Mouse (Mus musculus) 3134 (cell line): Measurements from ENCODE around the gene Apba3.

Experiments
- DNase-seq: peaks from one replicate; pipeline ENCODE4 v3.0.0-alpha.2; 2011; ENCODE audit warnings: low spot score; ENCODE audit not compliant: insufficient read length; ENCODE audit errors: extremely low read depth

Gene Apba3

GRCm38 (mm10) chr10:81249442-81249841 lies 17.3 kb upstream of the Apba3 start:
- DNase-seq, result no peak

DNA sequence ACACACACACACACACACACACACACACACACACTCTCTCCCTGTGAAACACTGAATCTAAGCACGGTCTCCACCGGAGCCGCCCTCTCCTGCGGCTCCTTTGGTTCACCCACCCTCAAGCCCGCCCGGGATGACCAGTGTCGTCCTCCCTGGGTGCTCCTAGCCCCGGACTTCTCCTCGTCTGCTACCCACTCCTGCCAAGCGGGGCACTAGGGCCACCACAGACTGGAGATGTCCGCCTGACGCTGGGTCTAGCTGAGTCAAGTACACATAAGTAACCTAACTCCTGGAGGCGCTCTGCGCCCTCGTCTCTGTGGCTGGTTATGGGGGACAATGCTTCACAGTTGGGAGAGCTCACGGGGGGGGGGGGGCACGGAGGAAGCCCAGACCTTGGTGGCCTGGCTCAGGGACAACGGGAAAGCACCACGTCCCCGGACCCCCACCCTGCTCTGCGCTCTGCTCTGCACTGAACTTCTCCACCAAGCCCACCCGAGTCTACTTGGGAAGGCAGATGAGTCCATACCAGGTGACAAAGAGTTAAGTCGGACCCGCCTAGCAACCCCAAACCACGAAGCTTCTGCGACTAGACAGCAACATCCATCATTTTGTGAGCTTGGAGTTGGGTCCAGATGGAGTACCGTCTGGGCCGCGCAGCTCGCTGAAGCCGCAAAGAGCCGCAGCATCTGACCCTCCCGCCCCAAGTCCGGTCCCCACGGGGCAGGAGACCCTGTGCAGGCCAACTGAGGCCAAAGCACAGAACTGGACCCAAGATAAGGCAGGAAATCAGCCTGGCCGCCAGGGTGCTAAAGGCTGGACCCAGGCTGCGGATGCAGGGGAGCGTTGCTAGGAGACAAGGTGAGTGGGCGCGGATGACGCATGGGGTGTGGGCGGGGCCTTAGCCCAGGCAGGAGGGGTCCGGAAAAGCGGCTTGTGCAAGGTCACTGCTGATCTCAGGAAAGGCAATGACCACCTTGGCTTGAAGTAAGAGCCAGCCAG lies 14.0 kb upstream of the Apba3 start, which contains the start of gene Matk:
Gene Matk (plus strand): TSS at position 512 of the 996 bp plus-strand sequence.
- no peak for DNase-seq

- no peak for DNase-seq
These were observed 11.9 kb upstream of the Apba3 start for GRCm38 (mm10) chr10:81254886-81255285.

DNA sequence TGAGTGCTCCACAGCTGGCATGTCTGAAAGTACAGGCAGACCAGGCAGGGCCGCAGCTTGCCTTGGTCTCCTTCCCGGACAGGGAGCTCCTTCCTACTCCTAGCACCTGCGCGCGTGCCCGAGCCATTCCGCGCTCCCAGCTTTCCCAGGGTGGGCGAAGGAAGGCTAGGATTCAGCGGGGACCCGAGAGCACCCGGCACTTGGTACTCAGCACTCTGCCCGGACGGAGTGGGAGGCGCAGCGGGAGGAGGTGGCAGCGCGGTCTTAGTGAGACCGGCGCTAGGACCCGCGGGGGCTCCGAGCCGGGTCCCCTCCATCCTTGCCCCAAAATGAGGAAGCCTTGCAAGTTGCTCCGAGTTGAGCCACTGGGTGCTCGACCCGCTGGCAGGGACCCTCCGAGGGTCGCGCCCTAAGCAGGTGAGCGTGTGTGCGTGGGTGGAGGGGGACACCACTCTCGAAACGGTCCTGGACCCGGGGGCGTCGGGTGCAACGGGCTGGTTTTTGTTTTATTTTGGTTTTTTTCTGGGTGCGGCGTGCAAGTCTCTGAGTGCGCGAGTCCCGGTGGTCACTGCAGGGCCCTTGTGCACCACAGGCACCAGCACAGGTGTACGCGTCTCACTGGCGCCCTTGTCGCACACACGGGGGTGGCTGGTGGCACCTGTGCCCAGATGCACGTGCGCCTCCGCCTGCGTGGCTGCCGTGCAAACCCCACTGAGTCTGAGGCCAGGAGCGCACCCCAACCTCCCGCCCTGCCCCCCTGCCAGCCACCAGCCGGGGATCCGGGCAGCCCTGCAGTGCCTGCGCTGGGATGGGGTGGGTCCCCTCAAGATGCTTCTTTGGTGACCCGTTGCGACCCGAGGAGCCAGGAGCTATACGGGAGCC lies 9.4 kb upstream of the Apba3 start:
- DNase-seq, result no peak

- DNase-seq, result no peak
These were observed 7.4 kb upstream of the Apba3 start for GRCm38 (mm10) chr10:81259225-81259884.

- DNase-seq, result no peak
These were observed 5.7 kb upstream of the Apba3 start for GRCm38 (mm10) chr10:81261025-81261424.

- DNase-seq, result no peak
These were observed 1.2 kb upstream of the Apba3 start for GRCm38 (mm10) chr10:81265540-81265939.

- peak; percentile 80 for DNase-seq
These were observed 1.3 kb downstream of the Apba3 start for GRCm38 (mm10) chr10:81268056-81268455.

GRCm38 (mm10) chr10:81268643-81269412 lies 2.1 kb downstream of the Apba3 start:
- DNase-seq, result no peak

DNA sequence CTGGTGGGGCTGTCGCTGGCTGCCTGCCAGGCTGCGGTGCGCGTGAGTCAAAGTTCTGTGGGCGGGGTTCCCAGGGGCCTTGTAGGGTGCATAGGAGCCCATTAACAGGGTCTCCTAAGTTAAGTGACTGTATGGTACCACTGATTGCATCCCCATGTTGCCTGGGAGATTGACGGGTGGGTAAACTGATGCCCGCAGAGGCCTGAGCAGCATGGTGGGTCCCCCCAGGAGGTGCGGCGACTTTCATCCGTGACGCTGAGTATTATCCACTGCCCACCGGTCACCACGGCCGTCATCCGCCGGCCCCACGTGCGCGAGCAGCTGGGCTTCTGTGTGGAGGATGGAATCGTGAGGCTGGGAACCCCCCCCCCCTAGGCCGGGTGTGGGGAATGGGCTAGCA lies 5.6 kb downstream of the Apba3 start:
- DNase-seq, result no peak

DNA sequence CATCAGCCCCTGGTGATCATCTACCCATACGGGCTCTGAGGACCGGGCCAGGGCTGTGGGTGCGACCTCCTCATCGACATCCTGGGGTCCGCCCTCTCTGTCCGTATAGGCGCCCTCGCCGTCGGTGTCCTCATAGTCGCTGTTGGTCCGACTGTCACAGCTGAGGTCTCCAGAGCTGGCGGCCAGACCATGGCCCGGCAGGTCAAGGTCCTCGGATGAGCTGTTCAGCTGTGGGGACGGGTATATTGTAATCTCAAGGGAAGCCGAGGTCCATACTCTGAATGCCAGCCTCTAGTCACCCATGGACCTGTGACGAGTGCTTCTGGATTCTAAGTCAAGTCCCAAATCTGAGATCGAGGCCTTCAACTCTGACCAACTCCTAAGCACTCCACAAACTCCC lies 7.1 kb downstream of the Apba3 start:
- DNase-seq, result no peak

DNA sequence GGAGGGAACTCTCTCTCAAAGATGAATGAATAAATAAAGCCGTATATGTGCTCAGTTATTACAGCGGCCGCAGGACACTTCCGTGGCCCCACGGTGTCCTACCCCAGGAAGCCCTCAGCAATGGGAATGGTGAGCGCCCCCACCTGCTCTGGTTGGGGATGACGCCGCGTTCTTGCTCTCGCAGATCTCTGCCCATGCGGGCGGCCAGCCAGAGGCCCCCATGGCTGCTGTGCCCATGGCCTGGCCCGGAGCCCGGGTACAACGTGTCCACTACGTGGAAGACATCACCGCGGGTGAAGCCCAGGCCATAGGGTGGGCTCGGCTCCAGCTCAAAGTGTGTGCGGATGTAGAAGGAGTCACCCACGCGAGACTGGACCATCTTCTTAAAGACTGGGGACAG lies 10.9 kb downstream of the Apba3 start:
- no peak for DNase-seq

DNA sequence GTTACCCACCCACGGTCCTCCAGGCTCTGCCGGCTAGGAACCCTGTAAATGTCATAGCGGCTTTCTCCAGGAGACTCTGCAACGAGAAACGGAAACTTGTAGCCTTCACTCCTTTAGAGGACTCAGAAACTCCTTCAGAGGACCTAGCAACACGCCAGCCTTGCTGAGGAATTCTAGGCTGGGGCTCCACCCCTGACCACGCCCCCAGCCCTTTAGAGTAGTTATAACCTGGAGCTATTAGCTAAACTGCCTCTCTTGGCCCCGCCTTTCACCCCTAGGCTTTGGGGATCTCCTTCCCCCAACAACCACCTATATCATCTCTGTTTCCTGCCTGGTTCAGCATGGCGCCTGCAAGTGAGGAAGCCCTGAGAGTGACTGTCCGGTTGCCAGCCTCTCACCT lies 12.7 kb downstream of the Apba3 start:
- DNase-seq, result no peak

DNA sequence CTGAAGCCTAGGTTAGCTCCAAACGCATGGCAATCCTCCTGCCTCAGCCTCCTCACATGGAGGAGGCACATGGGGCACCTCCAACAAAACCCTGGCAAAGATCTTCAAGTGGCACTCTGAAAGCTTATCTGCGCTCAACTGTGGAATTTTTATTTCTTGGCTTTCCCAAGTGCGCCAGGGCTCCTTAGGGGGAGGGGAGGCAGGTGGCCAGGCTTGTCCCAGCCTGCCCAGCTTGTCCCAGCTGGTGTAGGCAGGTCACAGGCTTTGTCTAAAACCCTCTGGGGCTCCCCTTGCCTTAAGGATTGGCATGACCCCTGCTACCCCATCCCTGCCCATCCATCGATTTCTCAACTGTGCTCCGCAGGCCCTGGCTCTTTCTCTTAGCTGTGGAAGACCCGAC lies 17.4 kb downstream of the Apba3 start:
- DNase-seq, result no peak

DNA sequence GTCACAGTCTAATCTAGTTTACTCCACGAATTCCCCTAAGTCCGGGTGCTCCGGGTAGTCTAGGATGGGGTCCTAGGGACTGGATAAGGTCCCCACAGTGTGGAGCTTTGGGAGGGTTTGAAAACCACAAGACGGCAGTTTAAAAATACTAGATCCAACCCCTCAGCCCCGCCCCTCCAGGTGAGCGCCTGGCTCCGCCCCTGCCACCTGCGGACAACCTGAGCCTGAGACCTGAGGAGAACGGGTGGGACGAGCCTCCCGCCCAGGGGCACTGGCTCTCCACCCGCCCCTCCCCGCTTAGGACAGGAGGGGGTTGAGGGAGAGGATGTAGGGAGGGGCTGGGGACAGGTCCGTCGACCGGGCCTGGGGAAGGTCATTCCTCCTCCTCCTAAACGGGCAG lies 18.0 kb downstream of the Apba3 start:
- no peak for DNase-seq

GRCm38 (mm10) chr10:81285694-81286450 lies 19.1 kb downstream of the Apba3 start:
- DNase-seq, result no peak

GRCm38 (mm10) chr10:81286586-81286985 lies 19.8 kb downstream of the Apba3 start:
- DNase-seq, result no peak

DNA sequence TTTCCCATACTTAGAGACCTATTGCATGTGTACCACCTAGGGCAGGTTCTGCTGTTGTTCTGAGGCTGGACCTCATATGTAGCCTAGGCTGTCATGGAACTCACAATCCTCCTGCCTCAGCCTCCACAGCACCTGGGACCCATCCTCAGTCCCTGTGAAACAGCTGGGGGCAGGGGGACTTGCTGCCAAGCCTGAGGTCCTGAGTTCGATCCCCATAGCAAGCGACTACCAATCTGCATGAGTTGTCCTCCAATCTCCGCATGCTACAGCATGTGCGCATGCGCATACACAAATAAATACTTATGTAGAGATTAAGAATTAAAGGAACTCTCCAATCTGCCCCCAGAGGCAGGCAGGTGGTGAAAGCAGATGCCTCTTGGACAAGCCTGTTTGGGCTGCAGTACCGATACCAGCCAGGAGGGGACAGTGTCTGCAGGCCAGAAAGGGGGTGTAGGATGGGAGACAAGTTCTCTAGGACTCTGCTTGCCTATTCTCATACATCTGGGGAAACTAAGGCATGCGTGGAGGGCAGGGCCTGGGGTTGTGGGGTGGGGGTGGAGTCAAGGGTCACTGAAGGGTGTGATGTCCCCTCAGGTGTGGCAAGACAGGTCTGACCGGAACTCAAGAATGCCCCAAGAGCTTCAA lies 20.9 kb downstream of the Apba3 start:
- peak; percentile 51 for DNase-seq

DNA sequence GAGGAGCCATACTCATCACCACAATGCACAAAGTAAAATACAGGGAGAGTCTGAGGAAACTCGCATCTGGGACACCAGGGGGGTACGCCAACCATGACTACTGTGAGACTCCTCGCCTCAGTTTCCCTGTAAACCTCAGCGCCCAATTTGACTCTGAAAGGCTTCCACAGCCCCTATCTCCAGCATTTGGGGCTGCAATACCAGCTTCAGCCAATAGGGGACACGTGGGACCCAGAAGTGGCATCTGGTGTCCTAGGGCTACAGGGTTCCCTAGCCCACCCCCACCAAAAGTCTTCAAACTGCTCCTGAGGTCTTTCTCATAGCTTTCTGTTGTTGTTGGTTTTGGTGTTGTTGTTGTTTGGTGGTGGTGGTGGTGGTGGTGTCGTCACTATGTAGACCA lies 21.8 kb downstream of the Apba3 start:
- DNase-seq, result no peak
